Mouse (Mus musculus): ENCODE data around the gene Apol9a.
A peak's percentile ranks its signal among the peaks of the same experiment; 100 is the strongest.

Apol9a gene

GRCm38 (mm10) chr15:77376920-77377319, 34.0 kb downstream of the Apol9a start:
- DNase-seq, result no peak

- DNase-seq, result no peak
Observed at GRCm38 (mm10) chr15:77370588-77370987, 40.3 kb downstream of the Apol9a start.

DNA sequence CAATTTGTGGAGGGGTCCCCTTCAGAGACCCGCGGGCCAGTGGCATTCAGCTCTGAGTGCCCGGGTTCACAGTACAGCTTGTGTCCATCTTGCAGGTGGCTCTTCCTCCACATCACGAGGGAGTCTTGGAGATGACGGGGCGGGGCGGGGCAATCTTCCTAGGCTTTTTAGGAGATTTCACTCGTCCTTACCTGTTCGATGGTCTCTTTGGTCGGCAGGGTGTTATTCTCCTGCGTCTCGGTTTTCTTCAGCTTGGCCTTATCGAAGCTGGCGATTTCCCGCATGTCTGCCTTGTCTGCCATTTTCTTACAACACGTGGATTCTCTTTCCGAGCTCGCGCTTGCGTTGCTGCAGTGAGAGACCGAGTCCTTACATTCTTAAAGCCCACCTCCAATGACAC, 41.0 kb downstream of the Apol9a start:
- DNase-seq, result no peak

DNA sequence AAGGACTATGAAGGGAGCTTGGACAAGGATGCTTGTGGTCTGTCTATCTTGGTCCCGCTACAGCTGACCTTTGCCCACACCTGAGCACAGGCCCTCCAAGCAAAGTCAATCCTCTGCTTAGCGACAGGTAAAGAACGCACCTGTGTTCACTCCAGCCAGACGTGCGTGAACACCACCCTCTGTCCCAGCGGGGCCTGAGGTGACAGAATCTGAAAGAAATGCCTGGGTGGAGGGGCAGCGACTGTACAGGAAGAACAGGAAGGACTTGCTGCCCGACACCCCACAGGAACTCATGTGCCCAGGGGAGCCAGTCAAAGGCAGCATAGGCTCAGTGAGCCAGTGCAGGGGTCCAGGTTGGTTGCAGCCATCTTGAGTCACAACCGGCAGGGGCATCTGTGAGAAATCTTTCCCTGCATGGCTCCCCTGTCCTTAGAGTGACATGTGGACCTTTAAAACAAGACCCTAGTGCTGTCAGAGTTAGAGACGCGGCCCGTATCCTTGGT, 42.1 kb downstream of the Apol9a start:
- DNase-seq, result no peak

- peak; percentile 94 for DNase-seq
Observed at GRCm38 (mm10) chr15:77368148-77368547, 42.8 kb downstream of the Apol9a start.

DNA sequence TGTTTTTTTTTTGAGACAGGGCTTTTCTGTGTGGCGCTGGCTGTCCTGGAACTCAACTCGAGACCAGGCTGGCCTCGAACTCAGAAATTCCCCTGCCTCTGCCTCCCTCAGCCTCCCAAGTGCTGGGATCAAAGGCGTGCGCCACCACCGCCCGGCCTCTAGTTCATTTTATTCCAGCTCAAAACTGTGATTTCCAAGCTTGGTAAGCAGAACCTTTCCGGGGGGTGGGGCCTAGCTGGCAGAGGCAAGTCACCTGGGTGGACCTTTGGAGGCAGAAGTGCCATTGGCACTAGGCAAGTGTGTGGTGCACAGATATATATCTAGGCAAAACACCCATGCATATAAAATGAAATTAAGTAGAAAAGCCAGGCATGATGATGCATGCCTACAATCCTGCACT, 43.4 kb downstream of the Apol9a start:
- DNase-seq, result peak; percentile 18

DNA sequence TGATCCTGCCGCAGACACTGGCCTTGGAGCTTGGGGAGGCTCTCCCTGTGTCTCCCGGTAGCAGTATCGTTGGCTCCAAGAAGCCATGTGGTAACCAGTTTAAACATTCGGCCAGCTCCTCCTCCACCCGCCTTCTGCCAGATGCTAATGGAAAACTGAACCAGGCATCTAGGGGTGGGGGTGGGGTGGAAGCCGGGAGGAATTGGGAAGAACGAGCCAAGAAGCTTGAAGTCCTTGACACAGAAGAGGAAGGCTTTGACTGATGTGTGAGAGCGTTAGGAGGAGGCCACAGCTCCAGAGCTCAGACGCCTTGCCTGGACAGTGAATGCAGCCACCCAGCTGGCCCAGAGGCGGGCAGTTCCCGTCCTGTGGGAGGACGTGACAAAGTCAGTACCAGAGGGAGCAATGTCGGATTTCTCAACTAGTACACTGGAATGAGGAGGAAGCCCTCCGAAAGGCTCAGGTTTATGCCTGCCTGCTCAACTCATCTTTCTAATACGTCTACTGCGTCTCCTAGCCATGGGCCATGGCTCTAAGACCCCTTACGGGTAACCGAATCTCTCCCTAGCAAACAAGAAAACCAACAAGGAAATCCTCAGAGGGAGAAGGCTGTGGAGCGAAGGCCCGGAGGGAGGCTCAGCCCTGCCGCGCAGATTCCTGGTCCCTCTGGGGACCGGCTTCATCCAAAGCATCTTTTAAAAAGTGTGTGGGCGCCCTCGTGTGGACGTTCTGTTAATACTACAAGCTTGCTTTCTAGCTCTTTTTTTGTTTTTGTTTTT, 44.0 kb downstream of the Apol9a start:
- peak; percentile 83 for DNase-seq

- no peak for DNase-seq
Observed at GRCm38 (mm10) chr15:77365700-77366570, 45.0 kb downstream of the Apol9a start.

DNA sequence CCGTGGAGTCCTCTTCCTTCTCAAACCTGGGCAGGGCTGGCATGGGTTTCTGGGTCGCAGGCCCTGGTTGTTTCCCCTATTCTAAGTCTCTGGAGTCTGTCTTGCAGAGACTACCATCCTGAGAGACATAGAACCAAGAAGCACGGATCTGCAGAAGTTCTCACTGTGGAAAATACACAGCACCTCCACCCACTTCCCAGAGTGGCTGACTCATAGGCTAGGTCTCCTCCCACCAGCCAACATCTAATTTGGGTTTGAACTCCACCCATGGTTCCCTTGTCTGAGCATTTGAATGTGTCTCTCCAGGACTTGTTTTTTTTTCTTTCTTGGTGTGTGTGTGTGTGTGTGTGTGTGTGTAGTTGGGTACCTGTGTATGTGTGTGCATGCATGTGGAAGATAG, 46.9 kb downstream of the Apol9a start:
- no peak for DNase-seq

GRCm38 (mm10) chr15:77363578-77363977, 47.4 kb downstream of the Apol9a start:
- no peak for DNase-seq

DNA sequence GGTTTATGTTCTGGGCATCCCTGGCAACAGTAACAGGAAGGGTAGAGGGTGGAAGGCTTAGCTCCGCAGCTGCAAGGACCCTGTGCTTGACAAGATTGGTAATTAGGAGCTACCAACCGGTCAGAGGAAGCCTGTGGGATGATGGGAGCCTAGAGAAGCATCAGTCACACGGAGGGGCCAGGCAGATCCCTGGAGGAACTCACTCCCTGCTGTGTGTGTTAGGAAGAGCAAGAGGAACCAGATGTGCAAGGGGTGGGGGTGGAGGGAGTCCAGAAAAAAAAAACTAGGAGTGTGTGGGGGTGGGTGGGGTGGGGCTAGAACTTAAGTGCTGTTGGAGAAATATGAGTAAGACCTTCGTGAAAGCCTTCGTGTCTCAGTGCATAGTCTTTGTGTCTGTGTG, 48.0 kb downstream of the Apol9a start:
- DNase-seq, result no peak

DNA sequence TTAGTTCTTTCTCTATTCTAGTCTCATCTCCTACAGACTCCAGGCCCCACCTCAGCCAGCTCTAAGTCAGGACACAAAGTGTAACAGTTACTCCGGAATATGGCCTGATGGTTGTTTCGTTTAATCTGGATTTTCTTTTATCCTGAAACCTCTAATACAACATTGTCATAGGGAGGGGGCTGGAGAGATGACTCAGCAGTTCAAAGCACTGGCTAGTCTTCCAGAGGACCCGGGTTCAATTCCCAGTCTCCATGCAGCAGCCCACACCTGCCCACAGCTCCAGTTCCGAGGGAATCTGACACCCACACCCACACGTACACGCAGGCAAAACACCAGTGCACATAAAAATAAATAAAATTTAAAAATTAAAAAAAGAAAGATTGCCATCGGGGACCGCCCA, 51.0 kb downstream of the Apol9a start:
- DNase-seq, result no peak

GRCm38 (mm10) chr15:77359486-77359885, 51.4 kb downstream of the Apol9a start:
- DNase-seq, result no peak

- DNase-seq, result no peak
Observed at GRCm38 (mm10) chr15:77359084-77359483, 51.9 kb downstream of the Apol9a start.

GRCm38 (mm10) chr15:77358320-77359040, 52.5 kb downstream of the Apol9a start:
- peak; percentile 80 for DNase-seq

DNA sequence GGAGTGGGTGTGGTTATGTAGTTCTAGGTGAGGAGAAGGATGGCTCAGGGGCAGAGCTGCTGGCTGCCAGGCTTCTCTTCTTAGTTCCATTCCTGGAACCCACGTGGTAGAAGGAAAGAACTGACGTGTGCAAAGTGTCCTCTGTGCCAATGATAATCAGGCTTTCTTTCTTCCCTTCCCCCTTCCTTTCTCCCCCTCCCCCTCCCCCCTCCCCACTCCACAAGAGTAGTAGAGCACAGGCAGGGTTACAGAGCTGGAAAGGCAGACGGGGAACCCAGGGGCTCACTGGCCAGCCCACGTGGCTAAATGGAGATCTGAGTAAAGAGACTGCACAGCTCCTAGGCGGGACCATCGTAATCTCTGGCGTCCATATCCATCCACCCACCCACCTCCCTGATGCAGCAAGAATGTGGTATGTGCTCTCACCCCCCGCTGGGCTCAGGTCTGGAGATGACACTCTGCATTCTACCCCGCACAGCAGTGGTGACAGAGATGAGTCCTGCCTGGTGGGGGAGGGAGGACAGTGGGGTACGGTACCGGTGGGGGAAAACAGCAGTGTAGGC, 54.6 kb downstream of the Apol9a start:
- no peak for DNase-seq

- DNase-seq, result no peak
Observed at GRCm38 (mm10) chr15:77354848-77355551, 55.9 kb downstream of the Apol9a start.

DNA sequence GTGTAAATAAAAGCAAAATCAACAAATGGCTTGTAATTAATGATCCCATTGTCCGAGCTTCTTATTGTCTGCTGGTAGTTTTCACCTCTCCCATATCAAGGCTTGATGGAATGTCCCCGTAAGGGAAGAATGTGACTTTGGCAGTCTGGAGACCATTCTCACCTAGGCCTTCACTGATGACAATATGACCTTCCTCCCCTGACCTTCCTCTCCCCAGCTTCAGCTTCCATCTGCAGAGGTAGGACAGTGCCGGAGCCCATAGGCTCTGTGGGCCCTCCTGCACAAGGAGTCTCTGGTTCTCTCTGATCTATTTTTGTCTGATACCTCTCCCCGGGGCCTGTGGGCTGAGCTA, 56.5 kb downstream of the Apol9a start:
- no peak for DNase-seq
